Mouse (Mus musculus): Measurements from ENCODE around the gene Gm13290.
A peak's percentile ranks its signal among the peaks of the same experiment; 100 is the strongest.
"Not testable (repeated sequence)": the region's sequence is repeated elsewhere in the genome, so short reads cannot be mapped to it uniquely, and the experiment has no call there.

Gm13290 gene

DNA sequence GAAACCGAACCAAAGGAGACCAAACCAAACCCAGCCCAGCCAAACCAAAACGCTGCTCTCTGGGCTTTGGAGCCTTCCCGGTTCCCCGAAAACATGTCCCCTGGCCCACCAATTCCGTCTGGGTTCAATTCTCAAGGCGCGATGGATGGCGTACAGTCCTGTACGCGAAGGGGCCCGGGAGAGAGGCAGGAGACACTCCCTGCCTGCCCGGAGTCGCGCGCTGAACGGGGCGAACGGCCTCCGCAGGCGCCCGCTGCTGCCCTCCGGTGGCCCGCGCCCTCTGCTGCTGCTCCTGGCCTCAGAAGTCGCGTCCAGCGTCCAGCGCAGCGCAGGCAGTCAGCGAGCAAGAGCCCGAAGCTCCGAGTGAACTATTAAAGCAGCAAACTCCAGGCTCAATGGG lies at the start of gene Gm13290:
Gene Gm13290 (plus strand): TSS at position 301 of the 400 bp plus-strand sequence.
- not testable (repeated sequence) for DNase-seq

DNA sequence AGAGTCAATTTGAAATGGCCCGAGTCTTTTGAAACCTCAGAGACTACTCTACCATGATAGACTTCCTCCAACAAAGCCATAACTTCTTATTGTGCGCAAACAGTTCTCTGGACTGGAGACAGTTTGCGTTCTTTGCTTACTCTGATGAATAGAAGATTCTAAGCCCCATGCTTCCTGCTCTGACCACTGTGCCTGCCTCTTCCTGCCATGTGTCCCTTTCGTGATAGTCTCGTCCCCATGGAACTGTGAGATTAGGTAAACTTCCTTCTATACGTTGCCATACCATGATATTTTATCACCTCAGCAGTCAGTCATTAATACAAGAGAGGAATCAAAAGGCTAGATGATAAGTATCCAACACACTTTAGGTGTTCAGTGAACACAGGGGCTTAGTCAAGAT lies 46.9 kb upstream of the Gm13290 start:
- DNase-seq = no peak

DNA sequence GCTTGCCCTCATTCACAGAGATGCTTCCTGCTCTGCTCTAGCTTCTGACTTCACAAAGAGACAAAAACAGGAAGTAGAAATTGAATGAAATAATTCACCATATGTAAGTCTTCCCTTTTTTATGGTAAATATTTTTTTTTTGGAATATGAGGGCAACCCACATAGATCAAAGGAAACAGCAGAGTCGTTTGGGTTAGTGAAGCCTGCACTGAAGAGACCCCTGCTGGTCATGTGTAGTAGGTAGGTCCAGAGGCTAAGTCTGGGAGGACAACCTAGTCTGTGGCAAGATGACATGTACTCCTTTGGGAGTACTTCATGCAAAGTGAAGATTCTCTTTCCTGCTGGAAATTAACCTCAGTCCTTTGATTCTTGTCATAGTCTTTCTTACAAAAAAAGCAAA lies 46.3 kb upstream of the Gm13290 start:
- DNase-seq = no peak

DNA sequence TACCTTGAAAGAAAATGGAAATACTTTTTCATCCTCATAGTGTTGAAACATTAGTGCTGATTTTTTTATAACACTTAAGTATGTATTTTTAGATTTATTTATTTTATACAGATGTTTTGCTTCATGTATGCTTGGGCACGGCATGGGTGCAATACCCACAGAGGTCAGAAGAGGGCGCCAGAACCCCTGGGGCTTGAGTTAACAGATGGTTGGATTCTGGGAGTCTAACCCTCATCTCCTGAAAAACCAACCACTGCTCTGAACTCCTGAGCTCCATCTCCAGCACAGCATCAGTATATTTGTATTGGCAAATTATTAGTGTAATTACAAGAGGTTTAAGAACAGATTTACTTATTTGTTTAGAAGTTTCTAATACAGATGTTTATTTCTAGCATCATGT lies 35.2 kb upstream of the Gm13290 start:
- DNase-seq = peak; percentile 52

DNA sequence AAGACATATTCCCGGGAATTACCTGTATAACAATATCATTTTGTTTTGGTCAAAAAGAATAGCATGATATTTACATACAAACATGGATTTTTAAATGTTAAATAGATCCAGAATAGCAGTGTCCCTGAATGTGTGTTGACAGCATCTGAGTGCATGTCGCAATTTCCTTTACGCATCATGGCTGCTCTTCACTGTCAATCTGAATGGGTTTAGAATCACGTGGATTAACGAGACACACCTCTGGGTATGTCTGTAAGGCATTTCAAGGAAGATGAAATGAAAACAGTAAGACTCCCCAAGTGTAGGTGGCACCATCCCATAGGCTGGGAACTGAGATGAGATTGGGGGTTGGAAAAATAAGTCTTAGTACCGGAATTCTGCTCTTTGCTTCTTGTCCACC lies 34.6 kb upstream of the Gm13290 start:
- no peak for DNase-seq

DNA sequence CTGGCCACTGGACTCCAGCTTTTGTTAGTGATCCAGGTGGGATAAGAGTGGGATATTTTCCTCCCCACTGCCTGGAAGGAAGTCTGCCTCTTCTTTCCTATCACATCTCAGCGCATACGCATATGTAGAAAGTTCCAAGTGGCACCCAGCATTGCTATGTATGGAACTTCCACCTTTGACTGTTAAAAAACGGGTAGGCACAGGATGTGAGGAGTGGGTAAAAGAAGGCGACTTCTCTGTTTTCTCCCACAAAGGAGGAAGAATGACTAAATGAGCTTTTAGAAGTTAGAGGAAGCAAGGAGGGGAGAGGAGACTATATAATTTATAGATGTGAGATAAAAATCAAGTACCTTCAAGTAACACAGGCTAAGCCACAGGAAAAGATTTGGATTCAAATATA lies 32.2 kb upstream of the Gm13290 start:
- DNase-seq = no peak

DNA sequence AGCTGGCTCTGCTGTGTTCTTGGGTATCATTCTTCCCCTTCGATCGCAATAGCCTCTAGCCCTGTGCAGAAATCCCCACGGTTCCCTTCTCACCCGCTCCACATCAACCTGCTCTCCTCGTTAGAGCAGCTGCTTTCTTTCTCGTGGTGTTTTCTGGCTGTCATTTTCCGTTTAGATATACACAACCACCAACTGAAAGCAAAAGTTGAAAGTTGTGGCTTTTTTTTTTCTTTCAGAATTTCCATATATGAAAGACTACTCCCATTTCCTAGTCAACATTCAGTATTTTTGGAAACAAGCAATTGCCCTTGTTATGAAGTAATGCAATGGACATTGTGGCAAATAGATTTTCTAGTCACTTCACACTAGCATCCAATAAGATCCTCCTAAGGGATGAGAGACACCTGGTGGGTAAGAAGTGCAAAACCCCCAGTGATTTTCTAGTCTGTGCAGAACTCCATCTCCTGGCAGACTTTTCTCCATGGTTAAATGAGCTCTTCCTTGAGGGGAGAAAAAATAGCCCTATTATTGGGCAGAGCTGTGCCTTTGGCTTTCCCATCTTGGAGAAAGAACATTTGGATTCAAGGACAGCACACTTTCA lies 30.8 kb upstream of the Gm13290 start:
- DNase-seq = no peak

DNA sequence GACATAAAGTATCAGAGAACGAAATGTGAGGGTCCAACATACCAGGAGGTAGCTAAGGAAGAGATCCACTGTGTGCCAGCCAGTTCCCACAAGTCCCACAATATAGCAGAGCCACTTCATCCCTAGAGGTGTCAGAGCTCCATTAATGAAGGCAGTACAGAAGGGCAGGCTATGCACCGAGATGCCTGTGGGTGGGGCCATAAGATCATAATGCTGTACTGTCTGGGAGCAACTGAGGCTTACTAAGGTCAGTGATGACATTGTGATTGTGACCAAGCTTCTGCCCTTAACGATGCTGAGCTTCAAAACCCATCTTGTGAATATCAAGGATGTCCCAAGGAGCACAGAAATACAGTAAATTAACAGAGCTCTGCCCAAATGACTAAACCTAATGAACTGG lies 29.4 kb upstream of the Gm13290 start:
- DNase-seq = no peak

DNA sequence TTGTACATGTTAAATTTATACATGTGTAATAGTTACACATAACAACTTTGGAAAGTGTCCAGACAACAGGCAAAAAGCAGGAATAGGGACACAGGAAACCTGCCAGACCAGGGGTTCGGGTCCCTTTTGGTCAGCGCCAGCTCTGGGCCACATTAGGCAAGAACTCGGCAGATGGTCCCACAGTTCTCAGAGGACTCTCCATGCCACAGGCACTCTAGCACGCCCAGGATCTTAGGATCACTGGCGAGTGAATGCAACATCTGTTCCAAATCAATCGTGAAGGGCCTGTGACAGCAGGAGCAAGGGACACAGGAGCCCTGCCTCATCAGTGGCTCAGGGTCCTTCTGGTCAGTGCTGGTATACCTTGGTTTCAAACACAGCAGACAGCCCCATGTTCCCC lies 23.7 kb upstream of the Gm13290 start:
- DNase-seq = no peak

DNA sequence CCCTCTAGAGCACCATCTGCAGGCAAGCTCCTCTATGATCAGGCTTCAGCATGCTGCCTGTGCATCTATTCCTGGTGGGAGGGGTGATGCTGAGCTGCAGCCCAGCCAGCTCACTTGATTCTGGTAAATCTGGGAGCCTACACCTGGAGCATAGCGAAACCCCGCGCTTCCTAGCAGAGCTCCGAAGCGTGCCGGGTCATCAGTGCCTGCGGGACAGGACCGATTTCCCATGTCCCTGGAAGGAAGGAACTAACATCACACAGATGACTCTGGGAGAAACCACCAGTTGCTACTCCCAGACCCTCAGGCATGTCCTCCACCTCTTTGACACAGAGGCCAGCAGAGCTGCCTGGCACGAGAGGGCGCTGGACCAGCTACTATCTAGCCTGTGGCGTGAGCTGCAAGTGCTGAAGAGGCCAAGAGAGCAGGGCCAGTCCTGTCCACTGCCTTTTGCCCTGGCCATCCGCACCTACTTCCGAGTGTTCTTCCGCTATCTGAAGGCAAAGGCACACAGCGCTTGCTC lies 18.8 kb upstream of the Gm13290 start, which contains the start of gene Gm13271:
Gene Gm13271 (plus strand): TSS at position 51 of the 523 bp plus-strand sequence.
- DNase-seq = peak; percentile 80

DNA sequence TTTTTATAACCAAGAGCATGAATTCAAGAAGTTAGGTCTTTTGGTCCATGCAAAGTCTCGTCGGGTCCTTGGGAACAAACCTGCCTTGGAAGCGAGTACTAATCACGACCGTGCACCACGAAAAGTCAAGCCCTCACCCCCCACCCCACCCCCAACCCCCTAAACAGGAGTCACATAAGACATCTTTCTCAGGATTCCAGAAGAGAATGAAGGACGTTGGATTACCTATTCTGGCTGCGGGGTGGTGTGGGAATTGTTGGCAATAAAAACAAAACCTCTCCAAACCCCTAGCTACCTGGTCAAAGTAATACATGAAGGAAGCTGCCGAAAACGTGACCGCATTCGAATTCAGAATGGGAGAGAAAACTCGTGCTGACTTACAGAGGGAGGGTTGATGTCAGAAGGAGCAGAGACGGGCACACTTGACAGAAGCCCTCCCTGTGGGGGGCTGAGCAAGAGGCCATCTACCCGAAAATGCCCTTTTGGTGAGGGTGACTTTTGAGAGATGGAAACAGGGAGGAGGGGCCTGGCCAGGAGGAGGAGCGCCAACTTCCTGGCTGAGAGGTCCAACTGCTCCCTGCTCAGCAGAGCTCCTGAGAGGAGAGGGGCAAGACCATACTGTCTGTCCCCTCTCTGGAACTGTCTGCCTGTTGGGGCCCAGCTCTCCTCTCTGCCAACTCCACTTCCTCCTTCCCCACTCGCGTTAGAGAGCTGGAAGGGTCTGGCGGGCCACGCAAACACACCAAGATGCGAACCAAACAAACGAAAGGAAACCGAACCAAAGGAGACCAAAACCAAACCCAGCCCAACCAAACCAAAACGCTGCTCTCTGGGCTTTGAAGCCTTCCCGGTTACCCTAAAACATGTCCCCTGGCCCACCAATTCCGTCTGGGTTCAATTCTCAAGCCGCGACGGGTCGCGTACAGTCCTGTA lies 16.8 kb upstream of the Gm13290 start:
- not testable (repeated sequence) for DNase-seq

DNA sequence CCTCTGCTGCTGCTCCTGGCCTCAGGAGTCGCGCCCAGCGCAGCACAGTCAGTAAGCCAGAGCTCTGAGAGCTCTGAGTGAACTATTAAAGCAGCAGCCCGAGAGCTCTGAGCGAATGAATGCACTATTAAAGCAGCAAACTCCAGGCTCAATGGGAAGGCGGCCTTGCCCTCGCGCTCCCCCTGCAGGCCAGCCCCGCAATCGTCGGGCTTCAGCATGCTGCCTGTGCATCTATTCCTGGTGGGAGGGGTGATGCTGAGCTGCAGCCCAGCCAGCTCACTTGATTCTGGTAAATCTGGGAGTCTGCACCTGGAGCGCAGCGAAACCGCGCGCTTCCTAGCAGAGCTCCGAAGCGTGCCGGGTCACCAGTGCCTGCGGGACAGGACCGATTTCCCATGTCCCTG lies 16.0 kb upstream of the Gm13290 start:
- peak; percentile 97 for DNase-seq

DNA sequence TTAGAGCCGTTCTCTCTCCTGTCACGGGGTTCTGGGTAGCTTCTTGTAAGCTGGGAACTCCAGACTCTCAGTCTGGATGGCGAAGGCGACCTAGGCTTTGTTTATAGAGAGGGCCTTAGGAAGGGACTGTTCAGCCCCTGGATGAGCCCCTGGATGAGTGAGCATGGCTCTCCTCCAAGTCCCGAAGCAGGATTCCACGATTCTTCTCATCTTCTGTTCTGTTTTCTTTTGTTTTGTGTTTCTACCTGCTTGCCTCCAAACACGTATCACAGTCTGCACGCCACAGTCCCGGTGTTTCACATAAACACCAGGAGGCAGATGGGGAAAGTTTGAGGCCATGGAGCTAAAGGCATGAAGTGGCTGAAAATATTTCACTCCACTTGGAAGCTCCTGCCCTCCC lies 14.9 kb upstream of the Gm13290 start:
- peak; percentile 30 for DNase-seq

DNA sequence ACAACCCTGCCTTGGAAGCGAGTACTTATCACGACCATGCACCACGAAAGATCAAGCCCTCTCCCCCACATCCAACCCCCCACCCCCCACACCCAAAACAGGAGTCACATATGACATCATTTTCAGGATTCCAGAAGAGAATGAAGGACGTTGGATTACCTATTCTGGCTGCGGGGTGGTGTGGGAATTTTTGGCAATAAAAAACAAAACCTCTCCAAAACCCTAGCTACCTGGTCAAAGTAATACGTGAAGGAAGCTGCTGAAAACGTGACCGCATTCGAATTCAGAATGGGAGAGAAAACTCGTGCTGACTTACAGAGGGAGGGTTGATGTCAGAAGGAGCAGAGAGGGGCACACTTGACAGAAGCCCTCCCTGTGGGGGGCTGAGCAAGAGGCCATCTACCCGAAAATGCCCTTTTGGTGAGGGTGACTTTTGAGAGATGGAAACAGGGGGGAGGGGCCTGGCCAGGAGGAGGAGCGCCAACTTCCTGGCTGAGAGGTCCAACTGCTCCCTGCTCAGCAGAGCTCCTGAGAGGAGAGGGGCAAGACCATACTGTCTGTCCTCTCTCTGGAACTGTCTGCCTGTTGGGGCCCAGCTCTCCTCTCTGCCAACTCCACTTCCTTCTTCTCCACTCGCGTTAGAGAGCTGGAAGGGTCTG lies 13.9 kb upstream of the Gm13290 start, which contains the start of gene Gm13283:
Gene Gm13283 (plus strand): TSS at position 510 of the 659 bp plus-strand sequence.
- DNase-seq = peak; percentile 64

DNA sequence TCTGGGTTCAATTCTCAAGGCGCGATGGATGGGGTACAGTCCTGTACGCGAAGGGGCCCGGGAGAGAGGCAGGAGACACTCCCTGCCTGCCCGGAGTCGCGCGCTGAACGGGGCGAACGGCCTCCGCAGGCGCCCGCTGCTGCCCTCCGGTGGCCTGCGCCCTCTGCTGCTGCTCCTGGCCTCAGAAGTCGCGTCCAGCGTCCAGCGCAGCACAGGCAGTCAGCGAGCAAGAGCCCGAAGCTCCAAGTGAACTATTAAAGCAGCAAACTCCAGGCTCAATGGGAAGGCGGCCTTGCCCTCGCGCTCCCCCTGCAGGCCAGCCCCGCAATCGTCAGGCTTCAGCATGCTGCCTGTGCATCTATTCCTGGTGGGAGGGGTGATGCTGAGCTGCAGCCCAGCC lies 13.2 kb upstream of the Gm13290 start:
- DNase-seq = peak; percentile 66

DNA sequence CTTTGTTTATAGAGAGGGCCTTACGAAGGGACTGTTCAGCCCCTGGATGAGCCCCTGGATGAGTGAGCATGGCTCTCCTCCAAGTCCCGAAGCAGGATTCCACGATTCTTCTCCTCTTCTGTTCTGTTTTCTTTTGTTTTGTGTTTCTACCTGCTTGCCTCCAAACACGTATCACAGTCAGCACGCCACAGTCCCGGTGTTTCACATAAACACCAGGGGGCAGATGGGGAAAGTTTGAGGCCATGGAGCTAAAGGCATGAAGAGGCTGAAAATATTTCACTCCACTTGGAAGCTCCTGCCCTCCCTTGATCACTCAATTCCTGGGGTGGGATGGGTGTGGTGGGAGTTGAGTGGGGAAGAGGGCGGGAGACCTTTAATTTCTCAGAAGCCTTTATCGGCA lies 11.9 kb upstream of the Gm13290 start:
- DNase-seq = peak; percentile 83

DNA sequence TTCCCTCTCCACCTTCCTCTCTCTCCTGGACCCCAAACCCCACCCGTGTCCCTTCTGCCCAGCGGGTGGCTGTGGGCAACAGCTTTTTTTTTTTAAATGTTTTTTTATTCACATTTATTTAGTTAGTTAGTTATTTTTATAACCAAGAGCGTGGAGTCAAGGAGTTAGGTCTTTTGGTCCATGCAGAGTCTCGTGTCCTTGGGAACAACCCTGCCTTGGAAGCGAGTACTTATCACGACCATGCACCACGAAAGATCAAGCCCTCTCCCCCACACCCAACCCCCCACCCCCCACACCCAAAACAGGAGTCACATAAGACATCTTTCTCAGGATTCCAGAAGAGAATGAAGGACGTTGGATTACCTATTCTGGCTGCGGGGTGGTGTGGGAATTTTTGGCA lies 11.3 kb upstream of the Gm13290 start:
- peak; percentile 33 for DNase-seq

DNA sequence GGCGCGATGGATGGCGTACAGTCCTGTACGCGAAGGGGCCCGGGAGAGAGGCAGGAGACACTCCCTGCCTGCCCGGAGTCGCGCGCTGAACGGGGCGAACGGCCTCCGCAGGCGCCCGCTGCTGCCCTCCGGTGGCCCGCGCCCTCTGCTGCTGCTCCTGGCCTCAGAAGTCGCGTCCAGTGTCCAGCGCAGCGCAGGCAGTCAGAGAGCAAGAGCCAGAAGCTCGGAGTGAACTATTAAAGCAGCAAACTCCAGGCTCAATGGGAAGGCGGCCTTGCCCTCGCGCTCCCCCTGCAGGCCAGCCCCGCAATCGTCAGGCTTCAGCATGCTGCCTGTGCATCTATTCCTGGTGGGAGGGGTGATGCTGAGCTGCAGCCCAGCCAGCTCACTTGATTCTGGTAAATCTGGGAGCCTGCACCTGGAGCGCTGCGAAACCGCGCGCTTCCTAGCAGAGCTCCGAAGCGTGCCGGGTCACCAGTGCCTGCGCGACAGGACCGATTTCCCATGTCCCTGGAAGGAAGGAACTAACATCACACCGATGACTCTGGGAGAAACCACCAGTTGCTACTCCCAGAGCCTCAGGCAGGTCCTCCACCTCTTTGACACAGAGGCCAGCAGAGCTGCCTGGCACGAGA lies 10.1 kb upstream of the Gm13290 start:
- peak; percentile 37 for DNase-seq

DNA sequence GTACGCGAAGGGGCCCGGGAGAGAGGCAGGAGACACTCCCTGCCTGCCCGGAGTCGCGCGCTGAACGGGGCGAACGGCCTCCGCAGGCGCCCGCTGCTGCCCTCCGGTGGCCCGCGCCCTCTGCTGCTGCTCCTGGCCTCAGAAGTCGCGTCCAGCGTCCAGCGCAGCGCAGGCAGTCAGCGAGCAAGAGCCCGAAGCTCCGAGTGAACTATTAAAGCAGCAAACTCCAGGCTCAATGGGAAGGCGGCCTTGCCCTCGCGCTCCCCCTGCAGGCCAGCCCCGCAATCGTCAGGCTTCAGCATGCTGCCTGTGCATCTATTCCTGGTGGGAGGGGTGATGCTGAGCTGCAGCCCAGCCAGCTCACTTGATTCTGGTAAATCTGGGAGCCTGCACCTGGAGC lies 3.0 kb downstream of the Gm13290 start, which contains the start of gene Gm13289:
Gene Gm13289 (plus strand): TSS at position 301 of the 400 bp plus-strand sequence.
- DNase-seq = not testable (repeated sequence)

DNA sequence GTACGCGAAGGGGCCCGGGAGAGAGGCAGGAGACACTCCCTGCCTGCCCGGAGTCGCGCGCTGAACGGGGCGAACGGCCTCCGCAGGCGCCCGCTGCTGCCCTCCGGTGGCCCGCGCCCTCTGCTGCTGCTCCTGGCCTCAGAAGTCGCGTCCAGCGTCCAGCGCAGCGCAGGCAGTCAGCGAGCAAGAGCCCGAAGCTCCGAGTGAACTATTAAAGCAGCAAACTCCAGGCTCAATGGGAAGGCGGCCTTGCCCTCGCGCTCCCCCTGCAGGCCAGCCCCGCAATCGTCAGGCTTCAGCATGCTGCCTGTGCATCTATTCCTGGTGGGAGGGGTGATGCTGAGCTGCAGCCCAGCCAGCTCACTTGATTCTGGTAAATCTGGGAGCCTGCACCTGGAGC lies 5.9 kb downstream of the Gm13290 start, which contains the start of gene Gm13272:
Gene Gm13272 (plus strand): TSS at position 301 of the 400 bp plus-strand sequence.
- not testable (repeated sequence) for DNase-seq

DNA sequence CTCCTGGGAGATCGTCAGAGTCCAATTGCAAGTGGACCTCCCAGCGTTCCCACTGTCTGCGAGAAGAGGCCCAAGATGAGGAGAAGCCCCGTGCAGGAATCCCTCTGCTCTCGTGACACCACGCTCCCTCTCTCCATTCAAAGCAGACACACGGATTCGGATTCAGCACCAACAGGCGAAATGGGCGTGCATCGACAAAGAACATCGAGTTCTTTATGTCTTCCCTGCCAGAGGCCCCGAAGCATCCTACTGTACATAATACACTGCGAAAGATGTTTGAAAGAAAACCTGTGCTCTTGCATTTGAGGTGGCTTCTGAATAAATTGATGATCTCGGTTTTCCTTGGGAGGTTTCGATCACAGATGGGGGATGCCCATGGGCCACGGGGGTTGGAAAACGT lies 6.7 kb downstream of the Gm13290 start:
- not testable (repeated sequence) for DNase-seq

DNA sequence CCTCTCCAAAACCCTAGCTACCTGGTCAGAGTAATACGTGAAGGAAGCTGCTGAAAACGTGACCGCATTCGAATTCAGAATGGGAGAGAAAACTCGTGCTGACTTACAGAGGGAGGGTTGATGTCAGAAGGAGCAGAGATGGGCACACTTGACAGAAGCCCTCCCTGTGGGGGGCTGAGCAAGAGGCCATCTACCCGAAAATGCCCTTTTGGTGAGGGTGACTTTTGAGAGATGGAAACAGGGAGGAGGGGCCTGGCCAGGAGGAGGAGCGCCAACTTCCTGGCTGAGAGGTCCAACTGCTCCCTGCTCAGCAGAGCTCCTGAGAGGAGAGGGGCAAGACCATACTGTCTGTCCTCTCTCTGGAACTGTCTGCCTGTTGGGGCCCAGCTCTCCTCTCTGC lies 8.2 kb downstream of the Gm13290 start, which contains the start of gene Ifnz:
Gene Ifnz (plus strand): TSS at position 301 of the 400 bp plus-strand sequence.
- not testable (repeated sequence) for DNase-seq
